Mouse (Mus musculus): ENCODE measurements around the gene Catsperz. TPM values are rescaled to one million over a fixed set of nuclear protein-coding genes. Genes with fewer than 3 reads are reported as not detected.
A peak's percentile ranks its signal among the peaks of the same experiment; 100 is the strongest.
"Not testable (repeated sequence)": the region's sequence is repeated elsewhere in the genome, so short reads cannot be mapped to it uniquely, and the experiment has no call there.

Catsperz gene
- polyA plus RNA-seq, 1 experiment from 2014 or later: 0.55 TPM

DNA sequence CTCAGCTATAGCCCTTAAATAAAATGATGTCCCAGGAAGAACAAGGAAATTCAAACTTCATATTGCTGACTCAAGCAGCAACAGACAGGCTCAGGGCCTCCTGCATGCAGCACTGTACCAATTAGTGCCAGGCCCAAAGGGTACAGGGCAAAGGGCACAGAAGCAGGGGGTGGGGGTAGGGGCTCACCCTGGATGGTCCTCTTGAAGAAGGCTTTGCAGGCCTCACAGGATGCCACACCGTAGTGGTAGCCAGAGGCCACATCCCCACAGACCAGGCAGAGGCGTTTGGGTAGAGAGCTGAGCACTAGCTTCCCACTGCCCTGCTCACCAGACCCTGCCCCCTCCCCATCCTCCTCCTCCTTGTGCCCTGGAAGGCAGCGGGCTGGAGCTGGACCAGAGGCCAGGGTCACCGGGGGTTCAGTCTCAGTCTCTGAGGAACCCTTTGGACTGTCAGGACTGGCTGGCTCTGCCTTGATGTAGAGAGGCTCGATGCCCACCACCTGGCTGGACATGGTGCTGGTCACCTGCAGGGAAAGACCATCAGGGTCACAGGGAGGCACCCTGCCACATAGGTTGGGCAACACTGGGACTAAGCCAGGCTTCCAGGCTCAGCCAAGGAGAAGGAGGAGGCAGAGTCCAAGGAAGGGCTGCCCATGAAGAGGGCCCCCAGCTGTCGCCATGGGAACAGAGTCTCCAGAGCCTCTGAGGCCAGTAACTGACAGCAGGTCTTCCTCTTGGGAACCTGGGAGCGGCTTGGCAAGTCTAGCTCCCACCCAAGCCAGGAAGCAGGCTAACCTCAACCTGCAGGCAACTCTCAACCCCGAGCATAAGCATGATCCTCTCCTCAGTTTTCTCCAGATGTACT is 5.1 kb downstream of the Catsperz start:
- Histone ChIP-seq H3K36me3 (peaks cover 4% of the 10 kb centered on the region), H3K27me3 (peaks cover 27% of the 10 kb centered on the region), H3K4me2 (replicated peaks) (peak overlapping the region; percentile 79), H3K9ac (replicated peaks) (peak overlapping the region; percentile 86), H3K27ac (0 out of 2 replicates have a peak overlapping the region, but pooled peaks have one; percentile 9), H3K4me1 (replicated peaks) (peaks cover 34% of the 10 kb centered on the region), H3K4me3 (replicated peaks) (peak overlapping the region; percentile 77), H3K9me3 (no peaks in the 10 kb centered on the region)
- ATAC-seq: 0 out of 2 replicates have a peak, but pooled peaks have one; percentile 3
- 42% methylated on average over 8 of the region's 8 CpGs for WGBS

DNA sequence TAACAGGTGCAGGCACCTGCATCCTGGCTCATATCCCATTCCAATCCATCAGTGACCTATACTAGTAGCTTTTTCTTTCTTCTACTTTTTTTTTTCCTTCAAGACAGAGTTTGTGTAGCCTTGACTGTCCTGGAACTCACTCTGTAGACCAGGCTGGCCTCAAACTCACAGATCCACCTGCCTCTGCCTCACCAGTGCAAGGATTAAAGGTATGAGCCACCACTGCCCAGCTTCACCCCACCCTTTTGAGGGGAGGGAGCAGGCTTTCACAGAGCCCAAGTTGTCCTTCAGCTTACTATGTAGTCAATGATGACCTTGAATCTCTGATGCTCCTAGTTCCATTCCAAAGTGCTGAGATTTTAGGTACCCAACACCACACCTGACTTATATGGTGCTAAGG is 5.7 kb downstream of the Catsperz start:
- Histone ChIP-seq H3K4me3 (replicated peaks) (no peak overlapping the region), H3K36me3 (peaks cover 6% of the 10 kb centered on the region), H3K9ac (replicated peaks) (peak overlapping the region; percentile 86), H3K4me1 (replicated peaks) (peaks cover 28% of the 10 kb centered on the region), H3K9me3 (no peaks in the 10 kb centered on the region), H3K4me2 (replicated peaks) (peak overlapping the region; percentile 79), H3K27ac (no peak overlapping the region), H3K27me3 (peaks cover 20% of the 10 kb centered on the region)
- ATAC-seq: no peak

DNA sequence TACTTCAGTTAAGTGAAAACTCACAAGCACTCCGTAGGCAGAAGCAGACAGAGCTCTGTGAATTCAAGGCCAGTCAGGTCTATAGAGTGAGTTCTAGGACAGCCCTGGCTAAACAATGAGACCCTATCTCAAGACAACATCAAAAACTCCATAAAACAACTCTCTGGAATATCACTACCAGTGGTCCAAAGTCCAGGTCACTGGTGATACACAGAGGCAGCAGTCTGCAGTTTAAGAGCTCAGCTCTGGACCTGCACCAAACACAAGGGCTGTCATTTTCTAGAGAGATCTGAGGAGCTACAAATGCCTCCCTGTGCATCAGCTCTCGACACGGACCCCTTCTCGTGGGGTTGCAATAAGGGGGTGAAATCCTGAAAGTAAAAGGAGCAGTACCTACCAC is 6.9 kb downstream of the Catsperz start:
- Histone ChIP-seq H3K4me1 (replicated peaks) (peaks cover 28% of the 10 kb centered on the region), H3K9ac (replicated peaks) (no peak overlapping the region), H3K27me3 (peaks cover 10% of the 10 kb centered on the region), H3K4me2 (replicated peaks) (no peak overlapping the region), H3K4me3 (replicated peaks) (no peak overlapping the region), H3K27ac (no peak overlapping the region), H3K36me3 (peaks cover 17% of the 10 kb centered on the region), H3K9me3 (no peaks in the 10 kb centered on the region)
- ATAC-seq: no peak
- 97% methylated on average over 4 of the region's 4 CpGs for WGBS

DNA sequence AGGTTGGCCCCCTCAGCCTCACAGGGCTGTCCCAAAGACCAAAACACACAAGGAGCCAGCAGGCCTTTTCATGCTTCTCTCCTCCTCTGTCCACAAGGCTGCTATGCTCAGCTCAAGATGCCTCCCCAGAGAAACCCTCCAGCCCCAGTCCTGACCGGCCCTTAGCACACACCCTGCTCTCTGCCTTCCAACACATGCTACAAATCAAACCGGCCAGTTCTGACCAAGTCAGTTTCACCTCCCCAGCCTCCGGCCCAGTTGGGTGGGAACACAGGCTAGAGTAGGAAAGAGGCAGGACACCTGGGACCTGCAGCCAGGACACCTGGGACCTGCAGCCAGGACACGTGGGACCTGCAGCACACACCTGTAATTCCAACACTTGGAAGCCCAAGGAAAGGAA is 8.7 kb downstream of the Catsperz start:
- Histone ChIP-seq H3K27ac (no peak overlapping the region), H3K36me3 (peaks cover 35% of the 10 kb centered on the region), H3K9me3 (no peaks in the 10 kb centered on the region), H3K9ac (replicated peaks) (no peak overlapping the region), H3K27me3 (no peaks in the 10 kb centered on the region), H3K4me2 (replicated peaks) (no peak overlapping the region), H3K4me3 (replicated peaks) (no peak overlapping the region), H3K4me1 (replicated peaks) (peaks cover 26% of the 10 kb centered on the region)
- 83% methylated on average over 4 of the region's 4 CpGs for WGBS
- no peak for ATAC-seq

DNA sequence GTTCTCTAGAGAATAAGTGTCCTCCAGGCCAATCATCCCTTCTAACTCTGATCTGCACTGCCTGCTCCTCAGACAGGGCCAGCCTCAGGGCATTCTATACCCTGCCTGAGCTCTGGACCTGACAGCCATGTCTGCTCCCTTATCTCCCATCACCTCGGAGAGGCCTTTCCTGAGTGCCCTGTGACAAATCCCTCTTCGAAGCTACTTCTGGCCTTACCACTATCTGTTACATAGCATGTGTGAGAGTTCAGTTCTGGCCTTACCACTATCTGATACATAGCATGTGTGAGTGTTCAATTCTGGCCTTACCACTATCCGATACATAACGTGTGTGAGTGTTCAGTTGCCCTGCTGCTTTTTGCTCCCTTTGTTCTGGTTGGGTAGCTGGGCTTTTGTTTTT is 9.9 kb downstream of the Catsperz start:
- Histone ChIP-seq H3K27ac (no peak overlapping the region), H3K4me3 (replicated peaks) (no peak overlapping the region), H3K9me3 (no peaks in the 10 kb centered on the region), H3K36me3 (peaks cover 41% of the 10 kb centered on the region), H3K4me1 (replicated peaks) (peaks cover 27% of the 10 kb centered on the region), H3K27me3 (no peaks in the 10 kb centered on the region), H3K9ac (replicated peaks) (0 out of 2 replicates have a peak overlapping the region, but pooled peaks have one; percentile 0), H3K4me2 (replicated peaks) (no peak overlapping the region)
- ATAC-seq: no peak
- WGBS: 88% methylated on average over 4 of the region's 4 CpGs

DNA sequence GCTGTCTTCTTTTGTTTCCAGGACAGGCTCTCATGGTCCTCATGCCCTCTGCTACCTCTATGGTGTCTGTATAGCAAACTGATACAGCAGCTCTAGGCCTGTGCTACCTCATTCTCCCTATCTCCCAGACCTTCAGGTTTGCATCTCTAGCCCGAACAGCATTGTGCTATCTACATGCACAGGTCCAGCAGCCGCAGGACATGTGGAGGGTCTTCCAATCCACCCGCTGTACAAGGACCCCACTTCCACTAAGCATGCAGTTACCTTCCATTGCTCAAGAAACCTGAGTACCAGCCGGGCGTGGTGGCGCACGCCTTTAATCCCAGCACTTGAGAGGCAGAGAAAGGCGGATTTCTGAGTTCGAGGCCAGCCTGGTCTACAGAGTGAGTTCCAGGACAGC is 10.6 kb downstream of the Catsperz start:
- no peaks in the 10 kb centered on the region for H3K27me3 ChIP-seq
- no peak for ATAC-seq
- H3K9me3 ChIP-seq: no peaks in the 10 kb centered on the region
- no peak overlapping the region for H3K4me2 ChIP-seq (replicated peaks)
- peaks cover 20% of the 10 kb centered on the region for H3K4me1 ChIP-seq (replicated peaks)
- no peak overlapping the region for H3K4me3 ChIP-seq (replicated peaks)
- no peak overlapping the region; the same call in 1 of the 2 replicates for H3K27ac ChIP-seq
- peaks cover 41% of the 10 kb centered on the region for H3K36me3 ChIP-seq
- 92% methylated on average over 9 of the region's 9 CpGs for WGBS
- no peak overlapping the region for H3K9ac ChIP-seq (replicated peaks)

DNA sequence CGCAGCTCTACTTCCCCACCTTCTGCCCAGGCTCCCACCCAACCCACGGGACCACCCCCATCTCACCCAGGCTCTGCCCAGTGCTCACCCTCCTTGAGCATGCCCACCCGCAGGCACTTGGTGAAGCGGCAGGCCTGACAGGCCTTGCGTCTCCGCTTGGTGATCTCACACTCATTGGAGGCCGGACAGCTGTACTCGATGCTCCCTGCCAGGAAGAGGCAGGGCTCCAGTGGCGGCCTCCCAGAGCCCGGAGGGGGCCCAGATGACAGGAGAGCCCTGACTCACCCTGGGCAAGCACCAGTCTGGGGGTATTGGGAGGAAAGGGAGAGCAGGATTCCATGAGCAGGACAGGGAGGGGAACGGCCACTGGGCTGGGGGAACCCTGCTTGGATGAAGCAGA is 11.2 kb downstream of the Catsperz start:
- Histone ChIP-seq H3K9ac (replicated peaks) (no peak overlapping the region), H3K27ac (no peak overlapping the region), H3K4me2 (replicated peaks) (no peak overlapping the region), H3K4me1 (replicated peaks) (peaks cover 17% of the 10 kb centered on the region), H3K36me3 (peaks cover 41% of the 10 kb centered on the region), H3K27me3 (no peaks in the 10 kb centered on the region), H3K4me3 (replicated peaks) (no peak overlapping the region), H3K9me3 (no peaks in the 10 kb centered on the region)
- 82% methylated on average over 11 of the region's 11 CpGs for WGBS
- ATAC-seq: no peak

DNA sequence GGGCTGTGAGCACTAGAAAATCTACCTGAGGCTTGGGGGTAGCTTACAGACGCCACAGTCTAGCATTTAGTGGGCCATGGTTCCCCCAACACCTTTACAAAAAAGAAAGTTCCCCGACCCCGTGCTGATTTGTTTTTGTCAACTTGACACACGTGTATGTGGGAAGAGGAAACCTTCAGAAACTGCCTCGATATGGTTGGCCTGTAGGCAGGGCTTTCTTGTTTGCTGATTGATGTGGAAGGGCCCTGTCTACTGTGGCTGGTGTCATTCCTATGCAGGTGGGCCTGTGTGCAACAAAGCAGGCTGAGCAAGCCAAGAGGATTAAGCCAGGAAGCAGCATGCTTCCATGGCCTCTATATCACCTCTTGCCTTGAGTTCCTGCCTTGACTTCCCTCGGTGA is 12.1 kb downstream of the Catsperz start:
- Histone ChIP-seq H3K9me3 (no peaks in the 10 kb centered on the region), H3K4me3 (replicated peaks) (no peak overlapping the region), H3K27ac (no peak overlapping the region), H3K27me3 (no peaks in the 10 kb centered on the region), H3K4me1 (replicated peaks) (peaks cover 26% of the 10 kb centered on the region), H3K9ac (replicated peaks) (no peak overlapping the region), H3K4me2 (replicated peaks) (no peak overlapping the region), H3K36me3 (peaks cover 41% of the 10 kb centered on the region)
- 91% methylated on average over 6 of the region's 6 CpGs for WGBS
- ATAC-seq: no peak

DNA sequence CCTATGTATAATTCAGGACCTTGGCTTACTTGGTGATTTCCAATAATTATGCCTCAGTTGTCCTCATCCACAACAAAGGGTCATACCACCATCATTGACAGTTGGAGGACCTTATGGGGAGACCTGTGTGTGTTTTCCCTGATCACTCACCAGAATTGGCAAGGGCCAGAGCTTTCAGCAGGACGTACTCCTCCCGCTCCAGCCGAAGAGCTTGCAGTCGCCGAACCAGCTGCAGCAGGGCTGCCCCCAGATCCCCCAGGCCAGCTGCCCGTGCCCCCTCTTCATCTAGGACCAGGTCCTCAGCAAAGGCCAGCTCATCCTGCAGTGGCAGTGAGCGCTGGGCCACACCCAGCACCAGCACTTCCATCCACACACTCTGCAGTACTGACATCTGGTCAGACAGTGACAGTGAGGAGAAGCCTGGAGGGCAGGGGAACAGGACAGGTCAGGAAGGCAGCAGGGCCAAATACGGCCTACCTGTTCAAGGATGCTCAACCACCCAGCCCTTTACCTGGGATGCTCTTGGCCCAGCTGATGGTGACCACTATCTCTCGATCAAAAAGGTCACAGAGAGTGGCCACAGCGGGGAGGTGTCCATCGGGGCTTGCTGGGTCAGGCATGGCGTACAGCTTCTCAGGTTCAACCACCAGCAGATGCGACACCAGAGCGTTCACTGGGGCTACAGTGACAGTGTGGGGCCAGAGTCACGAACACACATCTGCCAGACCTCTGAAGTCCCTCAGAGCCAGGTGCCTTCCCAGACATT is 12.8 kb downstream of the Catsperz start:
- Histone ChIP-seq H3K36me3 (peaks cover 41% of the 10 kb centered on the region), H3K9me3 (no peaks in the 10 kb centered on the region), H3K27me3 (no peaks in the 10 kb centered on the region), H3K27ac (no peak overlapping the region), H3K4me2 (replicated peaks) (no peak overlapping the region), H3K9ac (replicated peaks) (no peak overlapping the region), H3K4me1 (replicated peaks) (peaks cover 33% of the 10 kb centered on the region), H3K4me3 (replicated peaks) (no peak overlapping the region)
- no peak for ATAC-seq
- 93% methylated on average over 15 of the region's 15 CpGs for WGBS

DNA sequence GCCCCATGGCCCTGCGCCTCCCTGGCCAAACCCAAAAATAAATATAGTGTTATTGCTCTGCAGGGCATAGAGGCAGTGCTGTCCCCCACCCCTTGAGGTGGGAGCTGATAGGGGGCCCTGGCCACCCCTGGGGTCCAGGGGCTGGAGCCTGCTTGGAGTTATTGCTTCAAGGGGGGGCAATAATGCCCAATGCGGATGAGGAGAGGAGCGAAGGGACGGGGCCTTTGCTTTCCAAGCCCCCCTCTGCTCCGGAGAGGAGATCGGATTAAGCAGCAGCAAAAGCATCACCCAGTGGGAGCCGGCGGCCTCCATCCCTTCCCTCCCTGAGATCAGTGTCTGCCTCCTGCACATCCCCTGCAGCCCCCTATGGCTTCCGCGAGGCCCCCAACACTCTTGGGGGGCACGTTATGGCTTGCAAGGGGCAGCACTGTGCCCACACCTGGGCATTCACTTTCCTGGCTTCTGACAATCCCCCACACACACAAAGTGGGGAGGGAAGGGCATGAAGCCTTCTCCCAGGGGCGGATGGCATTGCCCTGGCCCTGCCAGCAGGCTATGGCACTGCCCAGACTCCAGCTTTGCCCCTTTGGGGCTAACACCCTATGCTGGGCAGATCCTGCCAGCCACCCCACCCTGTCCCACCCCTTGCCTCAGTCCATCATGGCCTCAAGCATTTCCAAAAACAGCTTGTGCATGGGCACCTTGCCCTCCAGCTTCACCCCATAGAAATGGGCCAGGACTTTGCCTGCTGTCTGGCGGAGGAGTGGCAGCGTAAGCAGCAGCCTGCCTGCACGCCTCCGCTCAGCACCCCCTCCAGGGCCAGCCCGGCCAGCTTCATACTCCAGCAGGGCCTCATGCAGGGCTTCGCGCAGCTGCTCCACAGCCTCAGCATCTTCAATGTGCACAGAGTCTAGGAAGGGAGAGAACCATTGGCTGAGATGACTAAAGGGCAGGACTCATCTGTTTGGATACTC is 13.8 kb downstream of the Catsperz start:
- H3K4me2 ChIP-seq (replicated peaks): peak overlapping the region; percentile 81
- peaks cover 46% of the 10 kb centered on the region for H3K36me3 ChIP-seq
- peak overlapping the region; percentile 48; the same call in 1 of the 2 replicates for H3K9ac ChIP-seq (replicated peaks)
- no peaks in the 10 kb centered on the region for H3K9me3 ChIP-seq
- no peak overlapping the region for H3K27ac ChIP-seq
- peak overlapping the region; percentile 11; the same call in 1 of the 2 replicates for H3K4me3 ChIP-seq (replicated peaks)
- WGBS: 78% methylated on average over 19 of the region's 19 CpGs
- H3K27me3 ChIP-seq: no peaks in the 10 kb centered on the region
- peaks cover 36% of the 10 kb centered on the region for H3K4me1 ChIP-seq (replicated peaks)
- no peak for ATAC-seq

DNA sequence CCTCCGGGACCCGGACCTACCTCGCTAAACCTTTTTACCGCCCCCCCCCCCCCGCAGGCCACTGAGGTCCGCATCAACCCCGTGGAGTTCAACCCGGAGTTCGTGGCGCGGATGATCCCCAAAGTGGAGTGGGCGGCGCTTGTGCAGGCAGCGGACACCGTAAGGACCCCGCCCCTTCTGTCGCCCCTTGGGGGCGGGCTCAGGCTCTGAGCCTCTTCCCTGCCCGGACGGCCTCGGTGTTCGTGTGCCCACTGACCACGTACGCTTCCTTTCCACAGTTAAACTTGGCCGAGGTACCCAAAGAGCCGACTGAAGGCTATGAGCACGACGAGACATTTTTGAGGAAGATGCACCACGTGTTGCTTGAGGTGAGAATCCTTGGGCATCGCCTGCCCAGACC is 14.9 kb downstream of the Catsperz start:
- Histone ChIP-seq H3K9ac (replicated peaks) (peak overlapping the region; percentile 79), H3K4me2 (replicated peaks) (peak overlapping the region; percentile 81), H3K4me3 (replicated peaks) (peak overlapping the region; percentile 64), H3K36me3 (peaks cover 55% of the 10 kb centered on the region), H3K4me1 (replicated peaks) (peaks cover 36% of the 10 kb centered on the region), H3K27ac (peak overlapping the region; percentile 95)
- ATAC-seq: peak; percentile 27
- H3K9me3 ChIP-seq, H3K27me3 ChIP-seq: not testable (repeated sequence)
- under 1% methylated on average over 28 of the region's 30 CpGs for WGBS
